Comparison of ENCODE assay signal across 20 mouse cellular contexts in genomic region chr13:71457550-71457949, GRCm38 (mm10).
DNase-seq lines count a peak whose midpoint lies in the region; ATAC-seq and TF ChIP-seq lines count a peak whose summit lies in the region.
"Had no signal": no experiment of that assay in that cellular context is flagged by ENCODE, and none has a peak within 500 bp of the region (broad histone marks: within the 10 kb centered on the region; RNA-seq: fewer than 3 reads in every experiment).

No protein-coding gene starts in this region.

- TF ChIP-seq POLR2A in CH12.LX (IDR thresholded peaks at IDR 0.05; ENCODE audit: low read depth, low read length) = no peak

- TF ChIP-seq EP300 in CH12.LX (IDR thresholded peaks at IDR 0.05; ENCODE audit: low read length) = no peak

- 81% methylated on average over 3 of the region's 3 CpGs for WGBS in kidney, embryonic 14.5 days
- 66% methylated on average over 3 of the region's 3 CpGs for WGBS in lung, embryonic 16.5 days

- H3K79me2 ChIP-seq in CH12.LX (replicated peaks; ENCODE audit: control insufficient read depth, extremely low read depth, insufficient read depth, poor library complexity, severe bottlenecking) = no peaks in the 10 kb centered on the region

- TF ChIP-seq CTCF in CH12.LX (conservative IDR thresholded peaks at IDR 0.05 in 1 of 2, IDR thresholded peaks at IDR 0.05 in 1 of 2; ENCODE audit: low read depth in 2 of 2, low read length in 2 of 2) = peak in 1 of 2 experiments; percentile 48; a peak in 2 of 4 replicates

- dilution Hi-C loops in CH12.LX (cut with MboI; ENCODE audit: extremely low pct_ligation_motif_present, extremely low pct_unique_long_range_greater_than_20kb, low sequenced_read_pairs) = no loop called here

- ATAC-seq in kidney, embryonic 14.5 days (ENCODE audit: low FRiP score, low TSS enrichment) = no peak
- ATAC-seq in lung, embryonic 16.5 days (ENCODE audit: low read depth) = 0 out of 2 replicates have a peak, but pooled peaks have one; percentile 9

- peak; percentile 47 for TF ChIP-seq RAD21 in CH12.LX (IDR thresholded peaks at IDR 0.05; ENCODE audit: low read depth, low read length)

- no peak overlapping the region for H3K9ac ChIP-seq in kidney, embryonic 14.5 days (ENCODE audit: low read depth, low read length)
- no peak overlapping the region for H3K9ac ChIP-seq in lung, embryonic 16.5 days (ENCODE audit: low read length)
- H3K9ac ChIP-seq in CH12.LX (ENCODE audit: insufficient read depth, low read depth) = no peak overlapping the region
- H3K9ac ChIP-seq: embryonic facial prominence, embryonic 12.5 days; forebrain, embryonic 15.5 days; heart, embryonic 15.5 days; hindbrain, embryonic 15.5 days had no signal

- intact Hi-C loops in heart, postnatal 25 days (cut with DNase I) = loop anchor here (5.0 to 10.0 kb wide), 2 partner anchors 497 to 1575 kb away; no protein-coding TSS in a partner anchor

- no peaks in the 10 kb centered on the region for H3K4me1 ChIP-seq in kidney, embryonic 14.5 days (ENCODE audit: control insufficient read depth, insufficient read depth, low read length)
- no peaks in the 10 kb centered on the region; the same call in 1 of the 2 replicates for H3K4me1 ChIP-seq in lung, embryonic 16.5 days (replicated peaks; ENCODE audit: control insufficient read depth, insufficient read depth, low read length)
- peaks cover 4 to 25% of the 10 kb centered on the region in 2 experiments; a peak in 3 of 4 replicates for H3K4me1 ChIP-seq in CH12.LX (ENCODE audit: control insufficient read depth in 1 of 2, insufficient read depth in 2 of 2)

- H3K4me3 ChIP-seq in kidney, embryonic 14.5 days (ENCODE audit: low read length) = no peak overlapping the region
- no peak overlapping the region for H3K4me3 ChIP-seq in lung, embryonic 16.5 days (ENCODE audit: low read length)
- no peak overlapping the region for H3K4me3 ChIP-seq in CH12.LX (replicated peaks in 1 of 3; ENCODE audit: low read depth in 2 of 3, low read length in 2 of 3, poor library complexity in 1 of 3)
- H3K4me3 ChIP-seq: embryonic facial prominence, embryonic 12.5 days; forebrain, embryonic 15.5 days; heart, adult 2 months; heart, embryonic 15.5 days; hindbrain, embryonic 15.5 days had no signal

- H3K27me3 ChIP-seq in kidney, embryonic 14.5 days (ENCODE audit: control insufficient read depth, insufficient read depth, low read length) = peaks cover 67% of the 10 kb centered on the region
- H3K27me3 ChIP-seq in lung, embryonic 16.5 days (ENCODE audit: control insufficient read depth, insufficient read depth, low read depth, low read length) = no peaks in the 10 kb centered on the region; the same call in 1 of the 2 replicates
- H3K27me3 ChIP-seq in CH12.LX (replicated peaks) = no peaks in the 10 kb centered on the region

- H3K27ac ChIP-seq in kidney, embryonic 14.5 days (ENCODE audit: low read depth, low read length) = no peak overlapping the region
- no peak overlapping the region for H3K27ac ChIP-seq in lung, embryonic 16.5 days (ENCODE audit: low read length)
- H3K27ac ChIP-seq in CH12.LX (ENCODE audit: insufficient read depth, low read depth) = no peak overlapping the region
- H3K27ac ChIP-seq: embryonic facial prominence, embryonic 12.5 days; forebrain, embryonic 15.5 days; heart, adult 2 months; heart, embryonic 15.5 days; hindbrain, embryonic 15.5 days had no signal

- no peaks in the 10 kb centered on the region for H3K9me3 ChIP-seq in kidney, embryonic 14.5 days (ENCODE audit: control insufficient read depth, low read length)
- H3K9me3 ChIP-seq in lung, embryonic 16.5 days (ENCODE audit: control insufficient read depth, low read length) = no peaks in the 10 kb centered on the region
- H3K9me3 ChIP-seq in CH12.LX (replicated peaks; ENCODE audit: low read length) = no peaks in the 10 kb centered on the region
- H3K9me3 ChIP-seq: embryonic facial prominence, embryonic 12.5 days; forebrain, embryonic 15.5 days; heart, embryonic 15.5 days; hindbrain, embryonic 15.5 days had no signal

- in situ Hi-C loops in CH12.LX (cut with MboI; ENCODE audit: low pct_ligation_motif_present, low pct_unique_long_range_greater_than_20kb, low sequenced_read_pairs) = loop anchor here (25.0 kb wide), 1 partner anchor 1580 kb away; no protein-coding TSS in a partner anchor

- H3K4me2 ChIP-seq in kidney, embryonic 14.5 days (replicated peaks; ENCODE audit: low read depth, low read length) = no peak overlapping the region
- no peak overlapping the region for H3K4me2 ChIP-seq in lung, embryonic 16.5 days (ENCODE audit: low read depth, low read length)
- H3K4me2 ChIP-seq in CH12.LX (ENCODE audit: insufficient read depth, low read depth, poor library complexity, severe bottlenecking) = no peak overlapping the region
- H3K4me2 ChIP-seq: heart, embryonic 11.5 days; heart, embryonic 15.5 days had no signal

- DNase-seq in heart, adult 11 months = peak; percentile 63
- DNase-seq in heart, postnatal 25 days (ENCODE audit: low spot score) = no peak
- peak; percentile 14 for DNase-seq in kidney, adult 9 months
- DNase-seq in lung, postnatal 4 days = no peak
- peak; percentile 52 for DNase-seq in CH12.LX (ENCODE audit: extremely low read depth)
- DNase-seq in T-cell, adult 2 months (ENCODE audit: low spot score) = no peak
- DNase-seq: adrenal gland, adult 8-10 months; adrenal gland, postnatal 36 days; cerebellum, adult 2 months; cerebellum, postnatal 10 days; gastrocnemius, postnatal 10 days; heart, adult 2 months; heart, postnatal 14 days had no signal

- H3K36me3 ChIP-seq in kidney, embryonic 14.5 days (ENCODE audit: control insufficient read depth, insufficient read depth, low read length) = no peaks in the 10 kb centered on the region
- no peaks in the 10 kb centered on the region for H3K36me3 ChIP-seq in lung, embryonic 16.5 days (ENCODE audit: control insufficient read depth, insufficient read depth, low read length)
- no peaks in the 10 kb centered on the region for H3K36me3 ChIP-seq in CH12.LX (replicated peaks in 1 of 2; ENCODE audit: control insufficient read depth in 1 of 2, insufficient read depth in 1 of 2, low read length in 1 of 2)
- H3K36me3 ChIP-seq: embryonic facial prominence, embryonic 12.5 days; forebrain, embryonic 15.5 days; heart, embryonic 15.5 days; hindbrain, embryonic 15.5 days had no signal

TF ChIP-seq in CH12.LX, 34 proteins besides CTCF, POLR2A, EP300 and RAD21:
- TF ChIP-seq RCOR1 (conservative IDR thresholded peaks at IDR 0.05; ENCODE audit: low read depth, low read length) = no peak
- no peak for TF ChIP-seq KAT2A (IDR thresholded peaks at IDR 0.05; ENCODE audit: insufficient replicate concordance, low read length)
- TF ChIP-seq ELF1 (IDR thresholded peaks at IDR 0.05; ENCODE audit: low read depth, low read length) = peak; percentile 42; the same call in 1 of the 2 replicates
- peak; percentile 53 for TF ChIP-seq SMC3 (IDR thresholded peaks at IDR 0.05; ENCODE audit: low read depth, low read length)
- TF ChIP-seq JUN (IDR thresholded peaks at IDR 0.05; ENCODE audit: insufficient read depth, low read depth, low read length) = no peak
- no peak for TF ChIP-seq POLR2AphosphoS2 (IDR thresholded peaks at IDR 0.05; ENCODE audit: low read depth, low read length)

Comparison
In these comparisons a context has a peak if more than half of its experiments do, and no peak if none do; other contexts are left out.
1. DNase-seq: peak in heart, adult 11 months (single experiment), kidney, adult 9 months (single experiment) and CH12.LX (single experiment); none in heart, postnatal 25 days (single experiment), lung, postnatal 4 days (0 of 2) and T-cell, adult 2 months (single experiment).